Mouse (Mus musculus) regulatory T cell (primary cell): ENCODE data around the gene Wnk4.

Experiments used
- in situ Hi-C: fragments of 300-600 bp; cut with MboI, MseI; formaldehyde crosslinking; loops from one replicate; pipeline ENCODE4 v1.15.1; 2025; ENCODE audit warnings: high pct_unique_total_duplicates

Wnk4 gene

DNA sequence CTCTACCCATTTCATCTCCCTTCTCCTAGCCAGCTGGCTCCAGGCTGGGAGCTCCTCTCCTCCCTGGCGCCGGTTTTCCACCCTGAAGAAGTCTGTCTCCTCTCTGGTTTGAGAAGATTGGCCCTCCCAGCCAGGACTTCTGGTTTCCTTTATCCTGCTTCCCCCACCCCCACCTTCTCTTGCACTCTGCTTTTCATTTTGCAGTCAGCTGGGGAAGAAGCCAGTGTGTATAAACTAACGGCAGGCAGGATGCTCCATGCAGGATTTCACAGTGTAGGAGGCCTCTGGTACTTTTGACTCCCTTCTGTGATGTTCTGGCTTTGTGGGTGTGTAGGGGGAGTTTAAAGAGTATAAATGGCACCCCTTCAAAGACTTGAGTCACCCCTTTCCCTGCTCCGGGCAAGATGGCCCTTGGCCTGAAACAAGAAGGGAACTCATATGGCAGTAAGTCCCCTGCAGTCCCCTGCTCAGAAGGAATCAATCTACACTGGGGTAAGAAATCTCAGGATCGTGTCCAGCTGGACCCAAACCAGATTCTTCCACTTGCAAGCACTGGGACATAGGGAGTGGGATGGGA, 22.2 kb upstream of the Wnk4 start:
- in situ Hi-C loops, result loop anchor here (5.0 kb wide), 1 partner anchor 56 kb away; no protein-coding TSS in a partner anchor

DNA sequence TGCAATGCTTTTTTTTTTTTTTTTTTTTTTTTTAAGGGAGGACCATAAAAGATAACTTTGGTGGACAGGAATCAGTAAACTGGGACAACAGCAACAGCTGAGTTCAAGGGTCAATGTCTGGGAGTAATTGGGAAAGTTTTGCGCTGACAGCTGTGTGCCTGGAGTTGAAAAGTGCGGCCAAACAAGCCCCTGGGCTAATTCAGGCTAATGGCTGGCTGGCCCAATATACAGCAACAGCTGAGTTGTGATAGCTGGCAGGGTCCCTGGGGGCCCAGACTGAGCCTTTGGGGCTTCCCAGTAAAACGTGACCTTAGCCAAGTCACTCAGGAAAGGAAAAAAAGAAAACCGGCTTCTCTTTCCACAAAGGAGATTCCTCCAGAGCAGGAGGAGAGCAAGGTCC, 15.3 kb upstream of the Wnk4 start:
- in situ Hi-C loops, result no loop called here

DNA sequence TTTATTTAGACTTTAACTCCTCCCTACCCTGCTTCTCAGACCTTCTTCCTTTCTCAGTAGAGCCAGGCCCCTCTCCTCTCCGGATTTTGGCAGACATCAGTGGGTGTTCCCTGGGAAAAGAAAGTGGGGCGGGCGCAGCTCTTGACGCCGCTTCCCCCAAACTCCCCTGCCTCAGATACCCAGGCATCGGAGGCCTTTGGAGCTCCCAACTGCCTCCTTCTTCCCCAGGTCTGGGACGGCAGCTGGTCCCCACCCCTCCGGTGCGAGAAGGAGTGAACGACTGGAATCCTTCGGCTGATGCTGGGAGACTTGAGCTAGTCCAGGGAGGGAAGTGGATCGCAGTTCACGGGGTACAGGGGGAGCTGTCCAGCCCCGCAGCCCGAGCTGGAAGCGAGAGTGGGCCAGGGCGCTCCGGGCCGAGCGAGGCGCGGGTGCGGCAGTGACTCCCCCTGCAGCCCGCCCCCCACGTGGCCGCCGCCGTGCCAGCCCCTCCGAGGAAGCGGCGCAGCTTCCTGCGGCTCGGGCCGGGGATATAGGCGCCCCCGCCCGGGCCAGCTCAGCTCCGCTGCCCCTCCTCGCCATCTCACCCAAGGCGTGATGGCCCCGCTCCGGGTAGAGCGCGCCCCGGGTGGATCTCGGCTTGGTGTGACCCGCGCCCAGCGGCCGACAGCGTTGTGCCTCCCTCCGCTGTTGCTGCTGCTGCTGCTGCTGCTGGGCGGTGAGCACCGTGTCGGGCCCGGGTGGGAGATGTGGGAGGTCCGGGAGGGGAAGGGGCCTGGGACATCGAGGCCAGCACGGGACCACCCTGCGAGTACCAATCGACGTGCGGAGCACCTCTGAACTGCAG, 14.3 kb upstream of the Wnk4 start, which contains the start of gene Ramp2:
Gene Ramp2 (plus strand): TSS at position 174 of the 847 bp plus-strand sequence.
- in situ Hi-C loops, result no loop called here

DNA sequence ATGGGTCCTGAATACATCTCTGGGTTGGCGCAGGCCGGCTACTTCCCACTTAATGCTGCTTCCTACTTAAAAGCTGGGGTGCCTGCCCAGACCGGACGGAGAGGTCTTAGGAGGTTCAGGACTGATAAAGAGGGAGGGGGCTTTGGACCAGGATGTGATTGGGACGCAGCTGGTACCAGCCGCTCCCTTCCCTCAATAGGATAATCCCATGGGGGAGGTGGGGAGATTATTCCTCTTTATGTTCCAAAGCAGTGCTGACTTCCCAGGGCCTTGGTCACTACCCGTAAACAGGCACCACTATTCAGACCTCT, 13.7 kb upstream of the Wnk4 start:
- in situ Hi-C loops, result no loop called here

DNA sequence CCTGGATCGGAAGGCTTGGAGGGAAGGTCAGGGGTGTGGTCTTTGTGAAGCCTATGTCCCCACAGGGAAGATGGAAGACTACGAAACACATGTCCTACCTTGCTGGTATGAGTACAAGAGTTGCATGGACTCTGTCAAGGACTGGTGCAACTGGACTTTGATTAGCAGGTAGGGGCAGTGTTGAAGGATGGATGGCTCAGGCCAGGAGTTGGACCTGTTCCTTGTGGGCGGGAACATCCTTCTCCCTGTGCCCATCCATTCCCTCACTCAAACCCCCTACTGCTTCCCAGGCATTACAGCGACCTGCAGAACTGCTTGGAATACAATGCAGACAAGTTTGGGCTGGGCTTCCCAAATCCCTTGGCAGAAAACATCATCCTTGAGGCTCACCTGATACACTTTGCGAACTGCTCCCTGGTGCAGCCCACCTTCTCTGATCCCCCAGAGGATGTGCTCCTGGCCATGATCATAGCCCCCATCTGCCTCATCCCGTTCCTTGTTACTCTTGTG, 12.8 kb upstream of the Wnk4 start:
- in situ Hi-C loops, result no loop called here

DNA sequence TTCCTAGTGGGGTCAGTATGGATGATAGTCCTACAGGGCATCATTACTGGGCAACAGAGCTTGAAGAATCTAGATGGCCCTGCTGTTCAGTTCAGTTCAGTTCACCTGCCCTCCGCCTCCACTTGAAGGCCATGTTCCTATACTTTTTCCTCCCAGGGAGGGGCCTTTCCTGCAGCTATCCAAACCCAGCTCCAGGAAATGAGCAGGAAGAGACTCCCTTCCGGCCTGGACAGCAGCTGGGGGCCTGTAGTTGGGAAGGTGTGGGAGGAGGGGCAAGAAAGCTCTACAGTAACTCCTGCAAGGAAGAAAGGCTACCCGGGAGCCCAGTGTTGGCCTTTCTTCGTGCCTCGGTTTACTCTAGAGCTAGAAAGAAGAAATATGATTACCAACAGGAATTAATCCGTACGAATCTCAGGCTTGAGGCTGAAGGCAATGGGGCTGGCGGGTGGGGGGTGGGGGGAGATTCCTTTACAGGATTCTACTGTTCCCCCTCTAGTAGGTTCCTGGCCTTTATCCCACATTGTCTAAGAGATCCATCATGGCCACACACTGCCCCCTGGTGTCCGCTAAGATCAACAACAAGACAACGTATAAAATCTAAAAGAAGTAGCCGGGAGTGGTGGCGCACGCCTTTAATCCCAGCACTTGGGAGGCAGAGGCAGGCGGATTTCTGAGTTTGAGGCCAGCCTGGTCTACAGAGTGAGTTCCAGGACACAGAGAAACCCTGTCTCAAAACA, 11.9 kb upstream of the Wnk4 start:
- in situ Hi-C loops, result no loop called here

DNA sequence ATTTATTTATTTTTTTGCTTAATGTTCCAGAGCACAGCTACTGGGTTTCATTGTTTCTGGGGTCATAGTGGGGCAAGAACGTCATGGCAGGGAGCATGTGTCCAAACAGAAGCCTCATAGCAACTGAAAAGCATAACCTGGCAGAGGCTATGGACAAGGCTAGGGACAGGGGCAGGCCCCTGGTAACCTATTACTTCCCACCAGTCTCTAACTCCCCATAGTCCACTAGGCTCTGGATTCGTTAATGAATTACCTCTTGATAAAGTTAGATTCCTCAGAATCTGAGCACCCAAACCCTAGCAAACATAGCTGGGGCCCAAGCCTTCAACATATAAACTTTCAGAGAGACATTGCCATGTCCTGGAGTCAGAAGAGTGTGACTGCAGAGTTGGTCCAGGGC, 9.3 kb upstream of the Wnk4 start:
- in situ Hi-C loops, result loop anchor here (10.0 kb wide), 1 partner anchor 1204 kb away; no protein-coding TSS in a partner anchor

DNA sequence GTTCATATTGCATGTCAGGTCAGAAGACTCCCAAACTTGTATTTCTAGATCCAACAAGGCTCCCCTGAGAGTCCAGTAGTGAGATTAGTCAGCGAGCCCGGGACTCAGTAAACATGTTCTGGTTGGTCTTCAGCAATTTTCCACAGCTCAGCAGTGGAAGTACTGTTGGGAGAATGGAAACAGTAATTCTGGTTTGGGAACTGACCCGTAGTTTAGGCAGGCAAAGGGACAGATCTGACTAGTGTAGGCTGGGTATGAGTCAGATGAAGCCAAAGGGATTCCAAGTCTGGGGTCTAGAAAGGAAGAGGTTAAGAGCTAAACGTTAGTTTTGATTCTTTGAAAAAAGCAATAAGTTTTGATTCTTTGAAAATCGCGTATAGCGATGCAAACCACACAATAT, 7.4 kb upstream of the Wnk4 start:
- in situ Hi-C loops, result loop anchor here (10.0 kb wide), 1 partner anchor 1202 kb away; no protein-coding TSS in a partner anchor

DNA sequence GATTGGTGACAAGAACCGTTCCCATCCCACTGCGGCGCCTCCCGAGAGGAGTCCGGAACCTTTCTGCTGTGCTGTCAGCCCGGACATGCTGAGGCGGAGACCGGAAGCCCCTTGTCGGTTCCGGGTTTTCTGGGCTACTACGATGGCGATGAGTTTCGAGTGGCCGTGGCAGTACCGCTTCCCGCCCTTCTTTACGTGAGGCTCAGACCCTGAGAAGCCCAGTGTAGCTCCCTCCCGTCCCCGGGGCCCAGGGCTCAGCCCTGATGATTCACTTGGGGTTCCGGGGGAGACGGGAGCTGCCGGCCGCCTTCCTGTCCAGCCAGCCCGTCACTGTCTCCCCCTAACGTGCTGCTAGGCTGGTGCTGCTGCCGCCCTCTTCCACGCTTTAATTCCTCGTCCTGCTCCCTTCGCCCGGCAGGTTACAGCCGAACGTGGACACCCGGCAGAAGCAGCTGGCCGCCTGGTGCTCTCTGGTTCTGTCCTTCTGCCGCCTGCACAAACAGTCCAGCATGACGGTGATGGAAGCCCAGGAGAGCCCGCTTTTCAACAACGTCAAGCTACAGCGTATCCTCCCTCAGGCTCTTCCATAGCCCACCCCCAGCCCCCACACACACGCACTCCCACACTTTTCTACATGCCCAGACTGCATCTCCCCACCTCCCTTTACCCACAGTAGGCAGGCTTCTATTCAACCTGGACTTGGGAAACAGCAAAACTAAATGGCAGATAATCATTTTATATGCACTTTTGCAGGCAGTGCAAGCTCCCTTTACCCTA, 6.6 kb upstream of the Wnk4 start, which contains the start of gene Vps25:
Gene Vps25 (plus strand): TSS at position 95 of the 777 bp plus-strand sequence.
- in situ Hi-C loops, result loop anchor here (10.0 kb wide), 1 partner anchor 1201 kb away; no protein-coding TSS in a partner anchor

DNA sequence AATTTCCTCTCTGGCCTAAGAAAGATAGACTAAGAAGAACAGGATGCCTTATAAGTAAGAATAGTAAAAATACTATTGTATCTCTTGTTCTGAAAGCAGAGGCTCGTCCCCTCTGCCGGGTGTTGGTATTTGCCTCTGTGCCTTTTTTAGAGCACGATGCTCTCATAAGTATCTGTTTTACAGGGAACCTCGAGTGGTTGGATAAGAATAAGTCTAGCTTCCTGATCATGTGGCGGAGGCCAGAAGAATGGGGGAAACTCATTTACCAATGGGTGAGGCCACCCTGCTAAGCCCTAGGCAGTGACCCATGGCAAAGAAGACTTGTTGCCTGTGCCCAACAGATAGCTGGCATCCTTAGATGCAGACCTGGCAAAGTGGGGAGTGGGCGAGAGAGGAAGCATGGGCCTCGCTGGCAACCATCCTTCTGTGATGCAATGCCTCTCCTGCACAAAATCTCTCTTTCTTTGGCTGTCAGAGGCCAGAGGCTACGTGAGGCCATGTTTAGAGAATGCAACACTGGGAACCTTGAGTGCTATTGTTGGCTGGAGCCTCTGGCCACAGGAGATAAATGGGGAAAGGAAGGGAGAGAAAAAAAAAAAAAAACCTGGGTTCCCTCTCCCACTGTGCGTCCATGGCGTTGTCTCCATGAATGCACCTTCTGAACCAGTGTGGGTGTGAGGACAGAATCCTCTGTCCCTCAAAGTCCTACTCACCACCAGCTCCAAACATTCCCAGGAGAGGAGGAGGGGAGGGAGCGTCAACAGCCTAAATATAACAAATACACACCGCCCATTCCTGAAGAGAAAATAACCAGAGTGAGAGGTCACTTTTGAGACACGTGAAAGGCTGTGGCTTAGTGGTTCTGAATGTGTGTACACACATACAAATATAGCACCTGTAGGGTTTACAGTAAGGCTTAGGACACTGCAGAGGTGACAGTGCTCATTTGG, 4.3 kb upstream of the Wnk4 start:
- in situ Hi-C loops, result loop anchor here (10.0 kb wide), 1 partner anchor 1199 kb away; no protein-coding TSS in a partner anchor

DNA sequence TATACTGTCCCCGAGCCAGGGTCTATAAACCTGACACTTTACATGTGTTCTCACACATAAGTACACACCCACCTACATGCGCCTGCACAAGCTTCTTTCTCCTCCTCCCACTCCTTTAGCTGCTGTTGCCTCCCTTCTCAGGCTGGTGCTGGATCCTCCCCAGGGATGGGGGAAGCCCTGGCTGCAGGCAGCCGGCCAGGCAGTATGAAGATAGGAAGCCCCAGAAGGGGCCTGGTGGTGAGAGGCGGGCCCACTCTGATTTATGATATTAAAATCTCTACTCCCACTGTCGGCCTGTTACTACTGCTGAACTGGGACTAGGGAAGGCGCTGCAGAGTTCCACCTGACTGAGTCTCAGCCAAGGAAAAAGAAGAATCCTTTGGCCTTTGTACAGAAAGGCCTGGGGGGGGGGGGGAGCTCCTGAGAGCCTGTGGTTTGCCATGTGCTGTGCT, 1.1 kb upstream of the Wnk4 start:
- in situ Hi-C loops, result loop anchor here (10.0 kb wide), 1 partner anchor 1196 kb away; no protein-coding TSS in a partner anchor

DNA sequence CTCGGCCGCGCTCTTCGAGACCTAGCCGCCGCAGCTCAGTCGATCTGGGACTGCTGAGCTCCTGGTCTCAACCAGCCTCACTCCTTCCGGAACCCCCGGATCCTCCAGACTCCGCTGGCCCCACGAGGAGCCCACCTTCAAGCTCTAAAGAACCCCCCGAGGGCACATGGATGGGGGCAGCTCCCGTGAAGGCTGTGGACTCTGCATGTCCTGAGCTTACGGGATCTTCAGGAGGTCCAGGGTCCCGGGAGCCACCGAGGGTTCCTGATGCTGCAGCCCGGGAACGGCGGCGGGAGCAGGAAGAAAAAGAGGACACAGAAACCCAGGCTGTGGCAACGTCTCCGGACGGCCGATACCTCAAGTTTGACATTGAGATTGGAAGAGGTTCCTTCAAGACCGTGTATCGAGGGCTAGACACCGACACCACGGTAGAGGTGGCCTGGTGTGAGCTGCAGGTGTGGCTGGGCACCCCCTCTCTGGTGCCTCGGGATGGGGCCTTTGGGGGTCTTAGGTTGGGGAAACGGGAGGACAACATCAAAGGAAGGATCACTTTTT, 536 bp downstream of the Wnk4 start:
- in situ Hi-C loops, result no loop called here

DNA sequence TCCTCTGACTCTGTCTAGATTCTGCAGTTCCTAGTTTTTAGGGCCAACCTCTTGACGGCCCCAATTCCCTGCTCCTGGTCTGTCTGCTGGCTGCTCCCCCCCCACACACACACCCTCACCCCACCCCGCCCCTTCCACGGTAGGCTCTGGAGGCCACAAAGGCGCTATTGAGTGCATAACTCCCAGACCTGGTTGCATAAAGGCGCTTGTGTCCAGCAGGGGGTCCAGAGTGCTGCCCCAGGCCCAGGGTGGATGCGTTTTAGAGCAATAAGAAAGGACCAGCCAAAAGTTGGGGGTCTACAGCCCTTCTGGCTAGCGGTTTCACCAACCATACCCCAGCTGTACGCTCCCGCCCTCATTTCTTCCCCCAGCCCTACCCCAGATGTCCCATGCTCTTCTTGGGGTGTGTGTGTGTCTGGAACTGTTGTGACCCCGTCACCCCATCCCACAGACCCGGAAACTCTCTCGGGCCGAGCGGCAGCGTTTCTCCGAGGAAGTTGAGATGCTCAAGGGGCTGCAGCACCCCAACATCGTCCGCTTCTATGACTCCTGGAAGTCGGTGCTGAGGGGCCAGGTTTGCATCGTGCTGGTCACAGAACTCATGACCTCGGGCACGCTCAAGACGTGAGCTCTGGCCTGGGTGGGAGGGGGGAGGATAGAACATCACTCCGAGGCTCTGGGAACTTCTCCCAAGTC, 2.1 kb downstream of the Wnk4 start:
- in situ Hi-C loops, result no loop called here

DNA sequence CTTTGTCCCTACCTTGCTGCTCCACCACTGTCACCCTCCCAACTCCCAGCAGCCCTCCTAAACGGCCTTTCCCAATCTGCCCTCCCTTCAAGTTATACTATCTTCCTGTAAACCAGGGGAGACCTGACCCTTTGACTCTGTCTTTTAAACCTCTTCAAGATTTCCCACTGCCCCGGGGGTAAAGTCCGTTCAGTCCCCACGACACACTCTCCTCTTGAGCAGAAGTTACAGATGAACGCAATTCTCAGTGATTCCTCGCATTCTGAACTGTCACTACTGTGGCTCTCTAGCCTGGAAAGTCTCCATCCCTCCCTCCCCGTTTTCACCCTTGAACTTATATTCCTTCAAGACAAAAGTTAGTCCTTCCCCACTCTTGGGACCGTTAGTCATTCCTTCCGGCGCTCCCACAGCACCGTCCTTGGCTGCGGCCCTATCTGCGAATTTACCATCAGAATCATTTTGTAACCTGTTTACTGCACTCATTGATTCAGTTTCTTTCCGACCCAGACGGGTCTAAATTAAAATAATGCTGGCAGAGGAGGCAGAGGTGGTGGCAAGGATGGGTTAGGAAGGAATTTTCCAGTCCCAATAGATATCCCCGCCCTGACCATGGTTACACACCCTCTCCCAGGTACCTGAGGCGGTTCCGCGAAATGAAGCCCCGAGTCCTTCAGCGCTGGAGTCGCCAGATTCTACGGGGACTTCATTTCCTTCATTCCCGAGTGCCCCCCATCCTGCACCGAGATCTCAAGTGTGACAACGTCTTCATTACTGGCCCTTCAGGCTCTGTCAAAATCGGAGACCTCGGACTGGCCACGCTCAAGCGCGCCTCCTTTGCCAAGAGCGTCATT, 3.0 kb downstream of the Wnk4 start:
- in situ Hi-C loops, result no loop called here

DNA sequence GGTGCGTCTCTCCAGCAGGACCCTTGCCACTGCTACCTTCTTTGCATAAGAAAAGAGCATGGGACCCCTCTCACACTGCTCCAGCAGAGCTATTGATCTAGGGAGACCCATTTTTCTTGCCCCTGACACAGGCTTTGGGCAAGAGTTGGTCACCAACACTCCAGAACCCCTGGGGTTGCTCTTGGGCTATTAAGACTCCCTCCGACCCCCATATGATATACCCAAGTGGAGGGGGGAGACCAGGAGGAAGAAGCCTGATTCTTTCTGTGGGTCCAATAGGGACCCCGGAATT, 3.6 kb downstream of the Wnk4 start:
- in situ Hi-C loops, result no loop called here

DNA sequence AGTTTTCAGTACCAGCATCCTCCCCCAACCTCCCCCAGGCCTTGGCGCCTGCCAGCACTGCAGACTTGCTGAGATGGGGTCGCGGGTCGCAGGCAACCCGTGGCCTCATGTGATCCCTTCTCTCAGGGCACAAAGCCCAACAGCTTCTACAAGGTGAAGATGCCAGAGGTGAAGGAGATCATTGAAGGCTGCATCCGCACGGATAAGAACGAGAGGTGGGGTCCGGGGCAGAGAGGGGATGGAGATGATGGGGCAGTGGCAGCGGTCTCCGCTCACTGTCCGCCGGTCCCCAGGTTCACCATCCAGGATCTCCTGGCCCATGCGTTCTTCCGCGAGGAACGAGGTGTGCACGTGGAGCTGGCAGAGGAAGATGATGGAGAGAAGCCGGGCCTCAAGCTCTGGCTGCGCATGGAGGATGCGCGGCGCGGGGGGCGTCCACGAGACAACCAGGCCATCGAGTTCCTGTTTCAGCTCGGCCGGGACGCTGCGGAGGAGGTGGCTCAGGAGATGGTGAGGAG, 4.6 kb downstream of the Wnk4 start:
- in situ Hi-C loops, result no loop called here

DNA sequence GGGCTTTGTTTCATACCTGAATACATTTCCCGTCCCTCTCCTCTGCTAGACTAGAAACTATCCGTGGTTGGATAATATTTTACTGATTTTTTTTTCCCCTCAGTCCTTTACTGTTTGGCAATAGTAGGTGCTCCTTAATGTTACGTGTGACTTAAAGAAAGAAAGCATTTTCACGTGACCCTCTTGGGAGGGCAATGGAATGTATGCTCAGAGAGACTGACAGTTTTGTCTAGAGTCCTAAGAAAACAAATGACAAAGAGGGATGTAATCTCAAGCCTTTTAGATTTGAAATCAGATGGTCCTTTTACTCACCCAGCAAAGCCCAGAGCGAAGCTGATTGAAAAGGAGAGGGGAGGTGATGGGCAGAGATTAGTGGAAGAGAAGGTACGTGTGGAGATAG, 5.5 kb downstream of the Wnk4 start:
- in situ Hi-C loops, result no loop called here

DNA sequence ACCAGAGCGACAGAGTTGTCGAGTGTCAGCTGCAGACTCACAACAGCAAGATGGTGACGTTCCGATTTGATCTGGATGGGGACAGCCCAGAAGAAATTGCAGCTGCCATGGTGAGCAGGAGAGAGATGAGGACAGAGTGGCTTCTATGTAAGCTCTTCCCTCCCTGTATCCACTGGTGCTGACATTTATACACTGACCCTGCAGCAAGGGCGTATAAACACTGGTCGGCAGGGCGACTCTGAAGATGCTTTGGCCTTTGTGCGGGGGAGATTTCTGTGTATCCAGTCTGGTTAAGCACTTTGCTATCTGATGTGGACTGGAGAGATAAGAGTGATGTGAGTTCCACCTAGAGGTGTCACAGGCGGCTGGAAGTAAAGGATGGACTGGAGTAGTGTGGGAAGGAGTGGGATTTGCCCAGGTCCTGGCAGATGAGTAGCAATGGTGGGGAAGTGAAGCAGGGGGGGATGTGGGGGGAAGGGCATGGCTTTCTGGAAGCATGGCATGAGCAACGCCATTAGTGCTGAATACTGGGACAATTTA, 9.3 kb downstream of the Wnk4 start:
- in situ Hi-C loops, result no loop called here
